Mouse (Mus musculus): ENCODE measurements at regions not wholly inside any gene's neighbourhood (a gene's known extent, or its start where the extent isn't known, plus 50 kb on each side); places are given as distances from the start of the nearest gene placed in this dataset.

DNA sequence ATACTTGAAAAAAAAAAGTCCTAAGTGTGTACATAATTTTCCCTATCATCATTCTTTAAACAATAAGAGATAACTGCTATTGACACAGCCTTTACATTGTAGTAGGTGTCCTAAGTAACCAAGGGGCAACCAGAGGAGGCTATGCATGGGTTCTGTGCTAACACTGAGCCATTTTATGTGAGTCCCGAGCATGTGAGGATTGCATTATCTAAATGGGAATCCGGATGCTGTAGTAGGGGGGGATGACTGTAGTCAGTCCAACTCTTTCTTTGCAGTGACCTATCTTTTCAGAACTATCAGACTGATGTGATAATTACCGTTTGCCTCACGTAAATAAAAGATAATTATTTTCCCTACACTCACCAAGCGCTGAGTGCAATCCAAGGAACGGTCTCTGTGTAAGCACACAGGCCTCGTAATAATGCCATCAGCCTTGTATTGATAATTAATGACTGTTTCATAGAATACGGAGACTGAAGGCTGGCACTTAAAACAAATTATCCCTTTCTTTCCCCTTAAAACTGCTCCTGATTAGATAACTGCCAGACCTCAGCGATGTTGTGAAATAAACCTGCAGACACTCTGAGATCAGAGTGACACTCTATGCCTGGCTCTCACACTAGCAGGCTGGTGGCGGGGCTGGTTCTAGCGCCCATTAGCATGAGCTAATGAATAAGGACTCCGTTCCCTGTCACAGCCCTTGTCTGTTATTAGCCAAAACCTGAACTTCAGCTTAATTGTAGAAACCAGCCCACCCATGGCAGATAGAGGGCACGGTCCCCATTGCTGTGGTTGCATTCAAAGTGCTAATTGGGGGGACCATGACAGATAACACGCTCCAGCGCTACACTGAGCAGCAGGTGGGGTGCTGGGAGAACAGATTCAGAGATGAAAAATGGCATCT is 165.4 kb downstream of the Cd83 start:
- Histone ChIP-seq H3K4me3 (ENCODE audit: low read depth, low read length) (no peak overlapping the region), H3K9ac (ENCODE audit: low read length) (no peak overlapping the region), H3K36me3 (ENCODE audit: control insufficient read depth, insufficient read depth, low read length) (no peaks in the 10 kb centered on the region), H3K4me2 (ENCODE audit: low read depth, severe bottlenecking) (no peak overlapping the region), H3K9me3 (ENCODE audit: control insufficient read depth, low read length) (no peaks in the 10 kb centered on the region), H3K4me1 (ENCODE audit: control insufficient read depth, insufficient read depth, low read length) (no peaks in the 10 kb centered on the region), H3K27me3 (ENCODE audit: control insufficient read depth, insufficient read depth, low read length) (no peaks in the 10 kb centered on the region), H3K27ac (replicated peaks; ENCODE audit: low read depth, low read length) (no peak overlapping the region)
- no peak for ATAC-seq (ENCODE audit: insufficient number of reproducible peaks, low FRiP score, low TSS enrichment, low read depth)
- WGBS = 50% methylated on average over 15 of the region's 15 CpGs
- DNase-seq (ENCODE audit: low spot score) = no peak

- Histone ChIP-seq H3K9ac (ENCODE audit: low read length) (no peak overlapping the region), H3K27me3 (ENCODE audit: control insufficient read depth, insufficient read depth, low read length) (no peaks in the 10 kb centered on the region), H3K4me1 (ENCODE audit: control insufficient read depth, insufficient read depth, low read length) (no peaks in the 10 kb centered on the region), H3K9me3 (ENCODE audit: control insufficient read depth, low read length) (no peaks in the 10 kb centered on the region), H3K4me3 (ENCODE audit: low read depth, low read length) (no peak overlapping the region), H3K4me2 (ENCODE audit: low read depth, severe bottlenecking) (no peak overlapping the region), H3K27ac (replicated peaks; ENCODE audit: low read depth, low read length) (no peak overlapping the region), H3K36me3 (ENCODE audit: control insufficient read depth, insufficient read depth, low read length) (no peaks in the 10 kb centered on the region)
- DNase-seq (ENCODE audit: low spot score) (no peak), ATAC-seq (ENCODE audit: insufficient number of reproducible peaks, low FRiP score, low TSS enrichment, low read depth) (no peak)
- 77% methylated on average over 4 of the region's 4 CpGs for WGBS
These were observed 167.9 kb downstream of the Cd83 start for GRCm38 (mm10) chr13:43952491-43952890.

DNA sequence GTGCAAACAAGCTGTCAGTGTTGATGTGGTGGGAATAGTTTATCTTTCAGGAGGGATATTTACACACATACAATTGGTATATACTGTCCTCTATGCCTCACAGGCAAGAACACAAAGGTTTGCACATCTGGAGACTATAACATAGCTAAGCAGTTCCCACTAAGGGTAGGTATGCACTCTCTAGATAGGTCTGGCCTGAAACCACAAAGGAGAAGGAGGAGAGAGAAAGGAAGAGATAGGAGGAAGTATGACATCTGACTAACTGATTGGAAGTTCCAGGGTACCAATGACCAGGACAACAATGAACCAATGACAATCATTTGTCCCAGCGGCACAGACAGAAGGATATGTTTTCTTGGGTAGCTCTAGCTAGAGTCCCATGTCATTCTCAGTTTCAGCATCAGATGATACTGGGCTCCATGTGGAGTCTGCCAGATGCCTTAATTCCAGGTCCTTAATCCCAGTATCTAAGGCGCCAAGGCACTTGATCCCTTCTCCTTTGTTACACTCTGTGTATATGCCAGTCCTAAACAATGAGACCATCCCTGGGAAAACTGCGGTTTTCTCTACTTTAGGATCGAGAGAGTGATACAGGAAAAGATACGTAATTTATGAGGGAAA is 168.5 kb downstream of the Cd83 start:
- Histone ChIP-seq H3K27ac (replicated peaks; ENCODE audit: low read depth, low read length) (no peak overlapping the region), H3K9me3 (ENCODE audit: control insufficient read depth, low read length) (no peaks in the 10 kb centered on the region), H3K4me1 (ENCODE audit: control insufficient read depth, insufficient read depth, low read length) (no peaks in the 10 kb centered on the region), H3K9ac (ENCODE audit: low read length) (no peak overlapping the region), H3K27me3 (ENCODE audit: control insufficient read depth, insufficient read depth, low read length) (0 out of 2 replicates have a peak, but pooled peaks cover 2% of the 10 kb centered on the region), H3K4me3 (ENCODE audit: low read depth, low read length) (no peak overlapping the region), H3K4me2 (ENCODE audit: low read depth, severe bottlenecking) (no peak overlapping the region), H3K36me3 (ENCODE audit: control insufficient read depth, insufficient read depth, low read length) (no peaks in the 10 kb centered on the region)
- WGBS = 87% methylated on average over 5 of the region's 5 CpGs
- DNase-seq (ENCODE audit: low spot score) = no peak
- ATAC-seq (ENCODE audit: insufficient number of reproducible peaks, low FRiP score, low TSS enrichment, low read depth) = no peak

DNA sequence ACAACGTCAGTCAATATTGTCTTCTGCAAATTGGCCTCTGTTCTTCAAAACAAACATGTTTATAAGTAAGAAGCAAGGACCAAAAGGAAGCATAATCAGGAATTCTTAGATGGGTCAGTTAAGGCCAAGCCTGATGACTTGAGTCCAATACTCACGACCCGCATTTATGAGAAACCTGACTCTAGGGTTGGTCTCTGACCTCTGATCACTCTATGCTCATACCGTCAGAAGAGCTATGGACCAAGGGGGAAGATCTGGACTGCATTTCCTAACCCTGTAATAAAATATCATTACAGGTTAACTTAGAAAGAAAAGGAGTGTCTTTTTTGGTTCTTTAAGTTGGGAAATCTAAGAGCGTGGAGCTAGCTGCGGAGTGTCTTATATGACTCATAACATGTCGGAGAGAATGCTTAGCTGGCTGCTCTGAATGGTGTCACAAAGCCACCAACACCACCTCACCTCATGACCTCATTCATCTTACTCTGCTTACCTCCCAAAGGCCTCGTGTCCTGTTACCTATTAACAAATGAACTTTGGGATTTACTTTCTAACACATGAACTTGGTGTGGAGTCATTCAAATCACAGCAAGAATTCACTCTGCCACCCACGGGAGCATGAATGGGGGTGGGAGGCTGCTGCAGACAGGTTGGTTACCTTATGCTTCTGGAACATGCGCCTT is 170.3 kb downstream of the Cd83 start:
- no peak for ATAC-seq (ENCODE audit: insufficient number of reproducible peaks, low FRiP score, low TSS enrichment, low read depth)

DNA sequence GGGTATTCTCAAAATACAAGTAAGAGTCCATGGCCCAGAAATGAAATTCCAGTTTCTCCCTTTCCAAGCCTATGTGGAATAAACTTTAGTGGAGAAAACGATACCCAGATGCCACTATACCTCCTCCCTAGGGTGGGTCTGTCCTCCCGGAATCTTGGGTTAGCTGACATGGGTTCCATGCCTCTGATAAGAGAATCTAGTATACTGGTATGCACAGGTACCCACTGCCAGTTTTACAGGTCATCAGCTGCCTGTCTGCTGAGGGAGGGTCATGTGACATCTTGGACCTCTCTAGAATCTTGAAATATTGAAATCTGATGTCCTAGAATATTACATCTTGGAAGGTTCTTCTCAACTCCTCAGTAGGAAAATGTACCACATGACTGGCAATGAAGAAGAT is 172.5 kb downstream of the Cd83 start:
- Histone ChIP-seq H3K9me3 (ENCODE audit: control insufficient read depth, low read length) (no peaks in the 10 kb centered on the region), H3K4me1 (ENCODE audit: control insufficient read depth, insufficient read depth, low read length) (no peaks in the 10 kb centered on the region; the same call in 1 of the 2 replicates), H3K36me3 (ENCODE audit: control insufficient read depth, insufficient read depth, low read length) (no peaks in the 10 kb centered on the region), H3K4me3 (ENCODE audit: low read depth, low read length) (no peak overlapping the region), H3K27me3 (ENCODE audit: control insufficient read depth, insufficient read depth, low read length) (0 out of 2 replicates have a peak, but pooled peaks cover 2% of the 10 kb centered on the region), H3K4me2 (ENCODE audit: low read depth, severe bottlenecking) (no peak overlapping the region), H3K9ac (ENCODE audit: low read length) (no peak overlapping the region), H3K27ac (replicated peaks; ENCODE audit: low read depth, low read length) (no peak overlapping the region)
- DNase-seq (ENCODE audit: low spot score) = no peak
- ATAC-seq (ENCODE audit: insufficient number of reproducible peaks, low FRiP score, low TSS enrichment, low read depth) = no peak
- WGBS = 81% methylated on average over 2 of the region's 2 CpGs

More for the DNA sequence above, 170.3 kb downstream of the Cd83 start:
- Histone ChIP-seq H3K4me1 (ENCODE audit: control insufficient read depth, insufficient read depth, low read length) (no peaks in the 10 kb centered on the region; the same call in 1 of the 2 replicates), H3K4me2 (ENCODE audit: low read depth, severe bottlenecking) (no peak overlapping the region), H3K36me3 (ENCODE audit: control insufficient read depth, insufficient read depth, low read length) (no peaks in the 10 kb centered on the region), H3K4me3 (ENCODE audit: low read depth, low read length) (no peak overlapping the region), H3K9me3 (ENCODE audit: control insufficient read depth, low read length) (no peaks in the 10 kb centered on the region), H3K27ac (replicated peaks; ENCODE audit: low read depth, low read length) (no peak overlapping the region), H3K27me3 (ENCODE audit: control insufficient read depth, insufficient read depth, low read length) (0 out of 2 replicates have a peak, but pooled peaks cover 2% of the 10 kb centered on the region), H3K9ac (ENCODE audit: low read length) (no peak overlapping the region)
- 80% methylated on average over 10 of the region's 10 CpGs for WGBS
- no peak for DNase-seq (ENCODE audit: low spot score)

DNA sequence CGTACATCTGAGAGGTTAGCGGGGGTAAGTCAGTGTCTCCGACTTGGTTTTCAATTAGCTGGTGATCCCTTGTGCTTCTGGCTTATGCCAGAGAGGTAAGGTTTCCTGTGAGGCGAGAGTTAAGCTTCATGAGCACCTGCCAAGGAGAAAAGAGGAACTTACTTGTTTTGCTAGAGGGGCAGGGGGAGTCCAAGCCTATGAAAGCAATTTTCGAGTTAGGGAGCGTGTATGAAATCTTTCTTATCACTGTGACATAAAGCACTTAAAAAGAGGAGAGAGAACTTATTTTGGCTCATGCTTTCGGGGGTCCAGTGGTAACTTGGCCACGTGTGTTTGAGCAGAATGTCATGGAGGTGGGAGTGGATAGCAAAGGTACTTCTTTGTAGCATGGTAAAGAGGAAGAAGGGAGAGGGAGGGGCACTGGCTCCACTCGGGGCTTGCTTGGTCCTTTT is 174.6 kb downstream of the Cd83 start:
- Histone ChIP-seq H3K36me3 (ENCODE audit: control insufficient read depth, insufficient read depth, low read length) (no peaks in the 10 kb centered on the region), H3K9me3 (ENCODE audit: control insufficient read depth, low read length) (no peaks in the 10 kb centered on the region), H3K4me3 (ENCODE audit: low read depth, low read length) (no peak overlapping the region), H3K4me1 (ENCODE audit: control insufficient read depth, insufficient read depth, low read length) (no peaks in the 10 kb centered on the region; the same call in 1 of the 2 replicates), H3K27ac (replicated peaks; ENCODE audit: low read depth, low read length) (0 out of 2 replicates have a peak overlapping the region, but pooled peaks have one; percentile 16), H3K27me3 (ENCODE audit: control insufficient read depth, insufficient read depth, low read length) (0 out of 2 replicates have a peak, but pooled peaks cover 2% of the 10 kb centered on the region), H3K9ac (ENCODE audit: low read length) (no peak overlapping the region), H3K4me2 (ENCODE audit: low read depth, severe bottlenecking) (no peak overlapping the region)
- ATAC-seq (ENCODE audit: insufficient number of reproducible peaks, low FRiP score, low TSS enrichment, low read depth) = no peak
- WGBS = 62% methylated on average over 9 of the region's 9 CpGs
- no peak for DNase-seq (ENCODE audit: low spot score)

GRCm38 (mm10) chr13:43961047-43961690 is 176.6 kb downstream of the Cd83 start:
- 0 out of 2 replicates have a peak, but pooled peaks cover 2% of the 10 kb centered on the region for H3K27me3 ChIP-seq (ENCODE audit: control insufficient read depth, insufficient read depth, low read length)
- H3K4me2 ChIP-seq (ENCODE audit: low read depth, severe bottlenecking) = no peak overlapping the region
- H3K4me3 ChIP-seq (ENCODE audit: low read depth, low read length) = no peak overlapping the region
- DNase-seq (ENCODE audit: low spot score) = no peak
- H3K36me3 ChIP-seq (ENCODE audit: control insufficient read depth, insufficient read depth, low read length) = no peaks in the 10 kb centered on the region
- H3K9me3 ChIP-seq (ENCODE audit: control insufficient read depth, low read length) = no peaks in the 10 kb centered on the region
- no peak overlapping the region for H3K9ac ChIP-seq (ENCODE audit: low read length)
- no peak for ATAC-seq (ENCODE audit: insufficient number of reproducible peaks, low FRiP score, low TSS enrichment, low read depth)
- no peaks in the 10 kb centered on the region; the same call in 1 of the 2 replicates for H3K4me1 ChIP-seq (ENCODE audit: control insufficient read depth, insufficient read depth, low read length)
- 83% methylated on average over 6 of the region's 6 CpGs for WGBS
- no peak overlapping the region for H3K27ac ChIP-seq (replicated peaks; ENCODE audit: low read depth, low read length)

DNA sequence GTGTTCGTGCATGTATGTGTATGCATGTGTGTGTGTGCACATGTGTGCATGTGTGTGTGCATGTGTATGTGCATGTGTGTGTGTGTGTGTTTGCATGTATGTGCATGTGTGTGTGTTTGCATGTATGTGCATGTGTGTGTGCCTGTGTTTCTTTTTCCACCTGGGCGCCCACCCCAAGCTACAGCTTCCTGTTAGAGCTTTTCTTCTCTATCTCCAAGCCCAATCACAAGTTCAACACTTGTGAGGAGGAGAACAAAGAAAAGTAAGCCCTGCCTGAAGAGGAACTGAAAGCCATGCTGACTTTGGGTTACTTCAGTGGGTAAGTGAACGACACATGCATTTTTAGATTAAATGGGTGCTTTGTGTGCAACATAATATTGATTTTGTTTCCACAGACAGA is 177.4 kb downstream of the Cd83 start:
- no peaks in the 10 kb centered on the region for H3K36me3 ChIP-seq (ENCODE audit: control insufficient read depth, insufficient read depth, low read length)
- H3K4me3 ChIP-seq (ENCODE audit: low read depth, low read length) = no peak overlapping the region
- 89% methylated on average over 3 of the region's 3 CpGs for WGBS
- H3K9me3 ChIP-seq (ENCODE audit: control insufficient read depth, low read length) = no peaks in the 10 kb centered on the region
- ATAC-seq (ENCODE audit: insufficient number of reproducible peaks, low FRiP score, low TSS enrichment, low read depth) (no peak), DNase-seq (ENCODE audit: low spot score) (no peak)
- H3K27ac ChIP-seq (replicated peaks; ENCODE audit: low read depth, low read length) = no peak overlapping the region
- no peak overlapping the region for H3K9ac ChIP-seq (ENCODE audit: low read length)
- H3K4me1 ChIP-seq (ENCODE audit: control insufficient read depth, insufficient read depth, low read length) = no peaks in the 10 kb centered on the region; the same call in 1 of the 2 replicates
- no peak overlapping the region for H3K4me2 ChIP-seq (ENCODE audit: low read depth, severe bottlenecking)
- 0 out of 2 replicates have a peak, but pooled peaks cover 2% of the 10 kb centered on the region for H3K27me3 ChIP-seq (ENCODE audit: control insufficient read depth, insufficient read depth, low read length)
